ENCODE assay signal across 8 mouse cellular contexts in genomic region chr7:16296766-16297390, GRCm38 (mm10). TPM values are rescaled to one million over a fixed set of nuclear protein-coding genes. Genes with fewer than 3 reads are reported as not detected.
DNase-seq lines count a peak whose midpoint lies in the region; ATAC-seq and TF ChIP-seq lines count a peak whose summit lies in the region.

No protein-coding gene starts in this region.

- 3% methylated on average over 22 of the region's 22 CpGs for WGBS in bone marrow, adult 2 months
- WGBS in embryonic facial prominence, embryonic 15.5 days: under 1% methylated on average over 22 of the region's 22 CpGs
- WGBS in heart, embryonic 10.5 days: under 1% methylated on average over 22 of the region's 22 CpGs
- WGBS in kidney, embryonic 15.5 days: under 1% methylated on average over 22 of the region's 22 CpGs
- WGBS in liver, embryonic 12.5 days (ENCODE audit: insufficient replicate concordance): 1% methylated on average over 22 of the region's 22 CpGs

- peak overlapping the region; percentile 45 for H3K4me3 ChIP-seq in bone marrow, adult 2 months (replicated peaks; ENCODE audit: control insufficient read depth, low read depth, low read length)
- peak overlapping the region; percentile 36 for H3K4me3 ChIP-seq in embryonic facial prominence, embryonic 15.5 days (replicated peaks)
- peak overlapping the region; percentile 59 for H3K4me3 ChIP-seq in heart, embryonic 10.5 days
- peak overlapping the region; percentile 42 for H3K4me3 ChIP-seq in kidney, embryonic 15.5 days (replicated peaks)
- peak overlapping the region; percentile 56 for H3K4me3 ChIP-seq in liver, embryonic 12.5 days

- H3K4me1 ChIP-seq in bone marrow, adult 2 months (ENCODE audit: control insufficient read depth, insufficient read depth, low read length): peaks cover 10% of the 10 kb centered on the region
- H3K4me1 ChIP-seq in embryonic facial prominence, embryonic 15.5 days: peaks cover 45% of the 10 kb centered on the region
- H3K4me1 ChIP-seq in heart, embryonic 10.5 days: peaks cover 37% of the 10 kb centered on the region
- H3K4me1 ChIP-seq in kidney, embryonic 15.5 days: peaks cover 50% of the 10 kb centered on the region
- peaks cover 54% of the 10 kb centered on the region for H3K4me1 ChIP-seq in liver, embryonic 12.5 days

- ATAC-seq in embryonic facial prominence, embryonic 15.5 days (ENCODE audit: insufficient number of reproducible peaks, low FRiP score, low TSS enrichment, low read depth): 0 out of 2 replicates have a peak, but pooled peaks have one; percentile 4
- peak; percentile 23 for ATAC-seq in kidney, embryonic 15.5 days (replicated peaks; ENCODE audit: low FRiP score)
- peak; percentile 15; the same call in 1 of the 2 replicates for ATAC-seq in liver, embryonic 12.5 days

- DNase-seq in A20 (ENCODE audit: low read depth, low spot score): peak; percentile 94
- peak; percentile 96 for DNase-seq in heart, embryonic 10.5 days (ENCODE audit: low spot score)
- DNase-seq in naive thymus-derived CD4-positive, alpha-beta T cell, adult 2 months (ENCODE audit: low read depth): peak; percentile 97
- DNase-seq in splenic B cell, adult 2 months (ENCODE audit: low read depth, low spot score): peak; percentile 96

- H3K9ac ChIP-seq in embryonic facial prominence, embryonic 15.5 days: peak overlapping the region; percentile 15; the same call in 1 of the 2 replicates
- peak overlapping the region; percentile 44 for H3K9ac ChIP-seq in kidney, embryonic 15.5 days
- H3K9ac ChIP-seq in liver, embryonic 12.5 days: peak overlapping the region; percentile 72

- H3K9me3 ChIP-seq in embryonic facial prominence, embryonic 15.5 days (replicated peaks): no peaks in the 10 kb centered on the region
- H3K9me3 ChIP-seq in heart, embryonic 10.5 days: no peaks in the 10 kb centered on the region
- H3K9me3 ChIP-seq in kidney, embryonic 15.5 days (replicated peaks): no peaks in the 10 kb centered on the region
- no peaks in the 10 kb centered on the region for H3K9me3 ChIP-seq in liver, embryonic 12.5 days (replicated peaks)

- TF ChIP-seq POLR2A in bone marrow, adult 2 months (IDR thresholded peaks at IDR 0.05; ENCODE audit: borderline replicate concordance, control insufficient read depth, low read depth, low read length): no peak

- H3K36me3 ChIP-seq in embryonic facial prominence, embryonic 15.5 days: no peaks in the 10 kb centered on the region
- no peaks in the 10 kb centered on the region for H3K36me3 ChIP-seq in heart, embryonic 10.5 days
- H3K36me3 ChIP-seq in kidney, embryonic 15.5 days: no peaks in the 10 kb centered on the region
- H3K36me3 ChIP-seq in liver, embryonic 12.5 days: no peaks in the 10 kb centered on the region
- no peaks in the 10 kb centered on the region for H3K36me3 ChIP-seq in splenic B cell, adult 2 months (ENCODE audit: control insufficient read depth, insufficient read depth, low read length, poor library complexity, severe bottlenecking)

- TF ChIP-seq CTCF in bone marrow, adult 2 months (IDR thresholded peaks at IDR 0.05; ENCODE audit: control insufficient read depth, insufficient read depth, low read length): peak; percentile 32; the same call in 1 of the 2 replicates

- peak overlapping the region; percentile 50; the same call in 1 of the 2 replicates for H3K27ac ChIP-seq in bone marrow, adult 2 months (ENCODE audit: control insufficient read depth, insufficient read depth, low read depth, low read length, poor library complexity)
- H3K27ac ChIP-seq in embryonic facial prominence, embryonic 15.5 days (replicated peaks): peak overlapping the region; percentile 71
- H3K27ac ChIP-seq in heart, embryonic 10.5 days: peak overlapping the region; percentile 88
- peak overlapping the region; percentile 94 for H3K27ac ChIP-seq in kidney, embryonic 15.5 days
- H3K27ac ChIP-seq in liver, embryonic 12.5 days: peak overlapping the region; percentile 98

- no peaks in the 10 kb centered on the region for H3K27me3 ChIP-seq in embryonic facial prominence, embryonic 15.5 days
- H3K27me3 ChIP-seq in heart, embryonic 10.5 days (ENCODE audit: insufficient read depth, poor library complexity, severe bottlenecking): no peaks in the 10 kb centered on the region
- no peaks in the 10 kb centered on the region for H3K27me3 ChIP-seq in kidney, embryonic 15.5 days
- H3K27me3 ChIP-seq in liver, embryonic 12.5 days (replicated peaks): peaks cover 42% of the 10 kb centered on the region
- no peaks in the 10 kb centered on the region for H3K27me3 ChIP-seq in splenic B cell, adult 2 months (ENCODE audit: control insufficient read depth, insufficient read depth, low read length, poor library complexity, severe bottlenecking)

- H3K4me2 ChIP-seq in embryonic facial prominence, embryonic 15.5 days (replicated peaks): peak overlapping the region; percentile 71
- H3K4me2 ChIP-seq in kidney, embryonic 15.5 days: peak overlapping the region; percentile 75
- peak overlapping the region; percentile 85 for H3K4me2 ChIP-seq in liver, embryonic 12.5 days

RNA-seq across cellular contexts. Expression of gene Ccdc9, which starts 10.3 kb away (rescaled TPM):
- polyA plus RNA-seq in bone marrow, adult 2 months (2011; ENCODE audit: insufficient read depth, insufficient read length, low replicate concordance, missing spikeins): 108 and 194 TPM in 2 replicates
- 27.0 and 31.1 TPM in 2 replicates for polyA plus RNA-seq in embryonic facial prominence, embryonic 15.5 days (2015; fragmentation: Nextera tagmentation; extraction: Ambion mirVana)
- 19.6 and 31.0 TPM in 2 replicates for polyA plus RNA-seq in heart, embryonic 10.5 days (2016; fragmentation: Nextera tagmentation; extraction: Ambion mirVana)
- 28.9 and 33.0 TPM in 2 replicates for polyA plus RNA-seq in kidney, embryonic 15.5 days (2015; fragmentation: Nextera tagmentation; extraction: Ambion mirVana)
- polyA plus RNA-seq in liver, embryonic 12.5 days (2016; fragmentation: Nextera tagmentation; extraction: Ambion mirVana): 29.7 and 30.0 TPM in 2 replicates

RNA-seq across cellular contexts. Expression of gene Bbc3, which starts 11.3 kb away (rescaled TPM):
- 4.4 and 9.2 TPM in 2 replicates for polyA plus RNA-seq in bone marrow, adult 2 months (2011; ENCODE audit: insufficient read depth, insufficient read length, low replicate concordance, missing spikeins)
- 5.1 and 7.5 TPM in 2 replicates for polyA plus RNA-seq in embryonic facial prominence, embryonic 15.5 days (2015; fragmentation: Nextera tagmentation; extraction: Ambion mirVana)
- 8.3 and 9.5 TPM in 2 replicates for polyA plus RNA-seq in heart, embryonic 10.5 days (2016; fragmentation: Nextera tagmentation; extraction: Ambion mirVana)
- 12.3 and 12.4 TPM in 2 replicates for polyA plus RNA-seq in kidney, embryonic 15.5 days (2015; fragmentation: Nextera tagmentation; extraction: Ambion mirVana)
- polyA plus RNA-seq in liver, embryonic 12.5 days (2016; fragmentation: Nextera tagmentation; extraction: Ambion mirVana): 5.9 and 7.6 TPM in 2 replicates

RNA-seq across cellular contexts. Expression of gene Inafm1, which starts 23.5 kb away (rescaled TPM):
- 19.8 and 23.6 TPM in 2 replicates for polyA plus RNA-seq in bone marrow, adult 2 months (2011; ENCODE audit: insufficient read depth, insufficient read length, low replicate concordance, missing spikeins)
- 29.6 and 32.8 TPM in 2 replicates for polyA plus RNA-seq in embryonic facial prominence, embryonic 15.5 days (2015; fragmentation: Nextera tagmentation; extraction: Ambion mirVana)
- polyA plus RNA-seq in heart, embryonic 10.5 days (2016; fragmentation: Nextera tagmentation; extraction: Ambion mirVana): 6.2 and 10.0 TPM in 2 replicates
- polyA plus RNA-seq in kidney, embryonic 15.5 days (2015; fragmentation: Nextera tagmentation; extraction: Ambion mirVana): 16.4 and 19.5 TPM in 2 replicates
- polyA plus RNA-seq in liver, embryonic 12.5 days (2016; fragmentation: Nextera tagmentation; extraction: Ambion mirVana): 8.6 and 8.8 TPM in 2 replicates

RNA-seq across cellular contexts. Expression of gene C5ar1, which starts 37.5 kb away (rescaled TPM):
- 9.0 and 17.2 TPM in 2 replicates for polyA plus RNA-seq in bone marrow, adult 2 months (2011; ENCODE audit: insufficient read depth, insufficient read length, low replicate concordance, missing spikeins)
- 4.4 and 4.5 TPM in 2 replicates for polyA plus RNA-seq in embryonic facial prominence, embryonic 15.5 days (2015; fragmentation: Nextera tagmentation; extraction: Ambion mirVana)
- 0.31 and 1.0 TPM in 2 replicates for polyA plus RNA-seq in heart, embryonic 10.5 days (2016; fragmentation: Nextera tagmentation; extraction: Ambion mirVana)
- polyA plus RNA-seq in kidney, embryonic 15.5 days (2015; fragmentation: Nextera tagmentation; extraction: Ambion mirVana): 2.5 and 3.7 TPM in 2 replicates
- polyA plus RNA-seq in liver, embryonic 12.5 days (2016; fragmentation: Nextera tagmentation; extraction: Ambion mirVana): 1.7 and 2.1 TPM in 2 replicates

RNA-seq across cellular contexts. Expression of gene C5ar2, which starts 52.9 kb away (rescaled TPM):
- 4.2 TPM in 2 replicates for polyA plus RNA-seq in bone marrow, adult 2 months (2011; ENCODE audit: insufficient read depth, insufficient read length, low replicate concordance, missing spikeins)
- 0.04 and 0.35 TPM in 2 replicates for polyA plus RNA-seq in embryonic facial prominence, embryonic 15.5 days (2015; fragmentation: Nextera tagmentation; extraction: Ambion mirVana)
- 0.54 and 0.57 TPM in 2 replicates for polyA plus RNA-seq in heart, embryonic 10.5 days (2016; fragmentation: Nextera tagmentation; extraction: Ambion mirVana)
- polyA plus RNA-seq in kidney, embryonic 15.5 days (2015; fragmentation: Nextera tagmentation; extraction: Ambion mirVana): 0.04 and 0.08 TPM in 2 replicates
- 1.6 and 1.7 TPM in 2 replicates for polyA plus RNA-seq in liver, embryonic 12.5 days (2016; fragmentation: Nextera tagmentation; extraction: Ambion mirVana)

Comparison
In these comparisons a context has a peak if more than half of its experiments do, and no peak if none do; other contexts are left out.
1. Peak in every context shown above with its lines: DNase-seq, ATAC-seq, H3K4me3 ChIP-seq and H3K27ac ChIP-seq.
2. H3K9ac ChIP-seq: peak in every context shown above with its lines; median percentile 72 in liver, embryonic 12.5 days; 44 in kidney, embryonic 15.5 days; 15 in embryonic facial prominence, embryonic 15.5 days.